Mouse (Mus musculus) midbrain, embryonic 13.5 days (tissue): ENCODE measurements around the gene Mycbpap. TPM values are rescaled to one million over a fixed set of nuclear protein-coding genes. Genes with fewer than 3 reads are reported as not detected.

Source experiments
- ATAC-seq: fragments of 200-750 bp; cut with Nextera tagmentation; 2 replicates; pipeline ENCODE4 v1.8.0; 2017; ENCODE audit warnings: mild to moderate bottlenecking, moderate TSS enrichment, moderate library complexity
- H3K27ac ChIP-seq: fragments of 300-500 bp; sonication (generic); 2 replicates; pipeline ENCODE4 v1.5.1; 2015; ENCODE audit warnings: inconsistent platforms, mild to moderate bottlenecking, moderate library complexity
- H3K27me3 ChIP-seq: fragments of 300-500 bp; sonication (generic); 2 replicates; pipeline ENCODE4 v1.6.1; 2015; ENCODE audit warnings: mild to moderate bottlenecking, inconsistent platforms
- H3K36me3 ChIP-seq: fragments of 300-500 bp; sonication (generic); 2 replicates; pipeline ENCODE4 v1.6.1; 2015; ENCODE audit warnings: mild to moderate bottlenecking, inconsistent platforms
- H3K4me1 ChIP-seq: fragments of 300-500 bp; sonication (generic); replicated peaks from 2 replicates; pipeline ENCODE4 v1.6.1; 2015; ENCODE audit warnings: inconsistent platforms
- H3K4me2 ChIP-seq: fragments of 300-500 bp; sonication (generic); replicated peaks from 2 replicates; pipeline ENCODE4 v1.6.1; 2015; ENCODE audit warnings: moderate library complexity, mild to moderate bottlenecking, inconsistent platforms
- H3K4me3 ChIP-seq: fragments of 300-500 bp; sonication (generic); replicated peaks from 2 replicates; pipeline ENCODE4 v1.5.1; 2015; ENCODE audit warnings: mild to moderate bottlenecking, inconsistent platforms
- H3K9ac ChIP-seq: fragments of 300-500 bp; sonication (generic); replicated peaks from 2 replicates; pipeline ENCODE4 v1.6.1; 2015; ENCODE audit warnings: mild to moderate bottlenecking, inconsistent platforms
- H3K9me3 ChIP-seq: fragments of 300-500 bp; sonication (generic); 2 replicates; pipeline ENCODE4 v1.6.1; 2016; ENCODE audit warnings: mild to moderate bottlenecking, inconsistent platforms
- WGBS: fragments of 180-500 bp; shearing (Covaris S2); methylation state at CpG from one replicate; pipeline ENCODE4 v1.1.7; 2015; 5-methylcytosine and 5-hydroxymethylcytosine counted together
- polyA plus RNA-seq: library from polyadenylated mRNA; unstranded; fragments of >200 nt; fragmentation: Nextera tagmentation; extraction: Ambion mirVana; gene quantifications from 2 replicates; pipeline ENCODE4 v1.2.1, GENCODE M21; 2015

The Mycbpap gene
- polyA plus RNA-seq, 1 experiment from 2014 or later = 3.6 TPM

GRCm38 (mm10) chr11:94491035-94491748 lies 30.4 kb downstream of the Mycbpap start:
- H3K36me3 ChIP-seq = no peaks in the 10 kb centered on the region
- H3K9me3 ChIP-seq = no peaks in the 10 kb centered on the region
- H3K27ac ChIP-seq = no peak overlapping the region
- H3K4me2 ChIP-seq = peak overlapping the region; percentile 74
- H3K27me3 ChIP-seq = peaks cover 46% of the 10 kb centered on the region
- ATAC-seq = peak; percentile 84
- 6% methylated on average over 55 of the region's 55 CpGs for WGBS
- H3K9ac ChIP-seq = peak overlapping the region; percentile 80
- H3K4me3 ChIP-seq = peak overlapping the region; percentile 49
- peaks cover 18% of the 10 kb centered on the region for H3K4me1 ChIP-seq

GRCm38 (mm10) chr11:94489745-94490144 lies 31.8 kb downstream of the Mycbpap start:
- H3K36me3 ChIP-seq = no peaks in the 10 kb centered on the region
- no peak for ATAC-seq
- no peak overlapping the region for H3K27ac ChIP-seq
- no peaks in the 10 kb centered on the region for H3K9me3 ChIP-seq
- no peak overlapping the region for H3K9ac ChIP-seq
- H3K4me1 ChIP-seq = peaks cover 18% of the 10 kb centered on the region
- no peak overlapping the region for H3K4me2 ChIP-seq
- 35% methylated on average over 4 of the region's 4 CpGs for WGBS
- no peak overlapping the region for H3K4me3 ChIP-seq
- peaks cover 56% of the 10 kb centered on the region for H3K27me3 ChIP-seq

- Histone ChIP-seq H3K36me3 (no peaks in the 10 kb centered on the region), H3K9me3 (no peaks in the 10 kb centered on the region), H3K27me3 (peaks cover 61% of the 10 kb centered on the region), H3K27ac (no peak overlapping the region), H3K4me3 (no peak overlapping the region), H3K4me2 (no peak overlapping the region), H3K9ac (no peak overlapping the region), H3K4me1 (peaks cover 18% of the 10 kb centered on the region)
- no peak for ATAC-seq
- 86% methylated on average over 11 of the region's 11 CpGs for WGBS
These were observed 32.6 kb downstream of the Mycbpap start for GRCm38 (mm10) chr11:94488767-94489533.

GRCm38 (mm10) chr11:94486001-94486400 lies 35.5 kb downstream of the Mycbpap start, which contains the start of gene Spata20:
Spata20 (minus strand) TSS chr11:94486179.
- H3K4me2 ChIP-seq = peak within 1 kb of the TSS; percentile 43
- H3K4me1 ChIP-seq = peaks cover 10% of the 10 kb centered on the region
- WGBS = 4% methylated on average over 24 of the region's 24 CpGs
- peak; percentile 87 for ATAC-seq
- H3K27ac ChIP-seq = no peak within 1 kb of the TSS
- 0 out of 2 replicates have a peak within 1 kb of the TSS, but pooled peaks have one; percentile 14 for H3K4me3 ChIP-seq
- H3K27me3 ChIP-seq = peaks cover 49% of the 10 kb centered on the region
- peak within 1 kb of the TSS; percentile 39; the same call in 1 of the 2 replicates for H3K9ac ChIP-seq
- H3K9me3 ChIP-seq = no peaks in the 10 kb centered on the region
- H3K36me3 ChIP-seq = no peaks in the 10 kb centered on the region

GRCm38 (mm10) chr11:94485223-94485622 lies 36.3 kb downstream of the Mycbpap start:
- no peak overlapping the region for H3K4me3 ChIP-seq
- H3K36me3 ChIP-seq = no peaks in the 10 kb centered on the region
- H3K9me3 ChIP-seq = no peaks in the 10 kb centered on the region
- WGBS = 88% methylated on average over 5 of the region's 5 CpGs
- H3K27me3 ChIP-seq = peaks cover 49% of the 10 kb centered on the region
- peaks cover 8% of the 10 kb centered on the region for H3K4me1 ChIP-seq
- no peak overlapping the region for H3K4me2 ChIP-seq
- no peak overlapping the region for H3K9ac ChIP-seq
- ATAC-seq = no peak
- no peak overlapping the region for H3K27ac ChIP-seq

GRCm38 (mm10) chr11:94484636-94485035 lies 36.9 kb downstream of the Mycbpap start:
- H3K27me3 ChIP-seq = peaks cover 44% of the 10 kb centered on the region
- H3K9me3 ChIP-seq = no peaks in the 10 kb centered on the region
- H3K4me3 ChIP-seq = no peak overlapping the region
- 90% methylated on average over 9 of the region's 9 CpGs for WGBS
- H3K4me2 ChIP-seq = no peak overlapping the region
- H3K9ac ChIP-seq = no peak overlapping the region
- H3K36me3 ChIP-seq = no peaks in the 10 kb centered on the region
- peaks cover 9% of the 10 kb centered on the region for H3K4me1 ChIP-seq
- no peak overlapping the region for H3K27ac ChIP-seq
- ATAC-seq = no peak

GRCm38 (mm10) chr11:94483921-94484320 lies 37.6 kb downstream of the Mycbpap start:
- Histone ChIP-seq H3K9ac (no peak overlapping the region), H3K27ac (no peak overlapping the region), H3K27me3 (peaks cover 37% of the 10 kb centered on the region), H3K36me3 (no peaks in the 10 kb centered on the region), H3K4me2 (no peak overlapping the region), H3K9me3 (no peaks in the 10 kb centered on the region), H3K4me1 (peaks cover 7% of the 10 kb centered on the region), H3K4me3 (no peak overlapping the region)
- WGBS = 89% methylated on average over 14 of the region's 14 CpGs
- no peak for ATAC-seq

GRCm38 (mm10) chr11:94483436-94483835 lies 38.1 kb downstream of the Mycbpap start:
- no peak for ATAC-seq
- WGBS = 83% methylated on average over 11 of the region's 11 CpGs
- Histone ChIP-seq H3K9me3 (no peaks in the 10 kb centered on the region), H3K4me3 (no peak overlapping the region), H3K27ac (no peak overlapping the region), H3K36me3 (no peaks in the 10 kb centered on the region), H3K9ac (no peak overlapping the region), H3K4me1 (peaks cover 7% of the 10 kb centered on the region), H3K27me3 (peaks cover 39% of the 10 kb centered on the region), H3K4me2 (no peak overlapping the region)

GRCm38 (mm10) chr11:94482738-94483137 lies 38.8 kb downstream of the Mycbpap start:
- no peaks in the 10 kb centered on the region for H3K9me3 ChIP-seq
- no peak overlapping the region for H3K4me3 ChIP-seq
- no peak overlapping the region for H3K4me2 ChIP-seq
- H3K36me3 ChIP-seq = no peaks in the 10 kb centered on the region
- H3K27ac ChIP-seq = no peak overlapping the region
- WGBS = 92% methylated on average over 11 of the region's 11 CpGs
- no peak overlapping the region for H3K9ac ChIP-seq
- H3K27me3 ChIP-seq = peaks cover 45% of the 10 kb centered on the region
- ATAC-seq = no peak
- peaks cover 7% of the 10 kb centered on the region for H3K4me1 ChIP-seq

GRCm38 (mm10) chr11:94481963-94482362 lies 39.6 kb downstream of the Mycbpap start:
- Histone ChIP-seq H3K4me2 (no peak overlapping the region), H3K4me3 (no peak overlapping the region), H3K9me3 (no peaks in the 10 kb centered on the region), H3K36me3 (no peaks in the 10 kb centered on the region), H3K27ac (no peak overlapping the region), H3K9ac (no peak overlapping the region), H3K4me1 (peaks cover 7% of the 10 kb centered on the region), H3K27me3 (peaks cover 46% of the 10 kb centered on the region)
- 93% methylated on average over 7 of the region's 7 CpGs for WGBS
- no peak for ATAC-seq

- Histone ChIP-seq H3K4me2 (no peak overlapping the region), H3K4me3 (no peak overlapping the region), H3K36me3 (no peaks in the 10 kb centered on the region), H3K9me3 (no peaks in the 10 kb centered on the region), H3K27me3 (peaks cover 52% of the 10 kb centered on the region), H3K27ac (no peak overlapping the region), H3K9ac (no peak overlapping the region), H3K4me1 (peaks cover 17% of the 10 kb centered on the region)
- no peak for ATAC-seq
- 77% methylated on average over 9 of the region's 9 CpGs for WGBS
These were observed 41.2 kb downstream of the Mycbpap start for GRCm38 (mm10) chr11:94480382-94480781.

- ATAC-seq = no peak
- Histone ChIP-seq H3K4me1 (peaks cover 37% of the 10 kb centered on the region), H3K9me3 (no peaks in the 10 kb centered on the region), H3K9ac (no peak overlapping the region), H3K4me2 (no peak overlapping the region), H3K36me3 (no peaks in the 10 kb centered on the region), H3K4me3 (no peak overlapping the region), H3K27ac (no peak overlapping the region), H3K27me3 (peaks cover 51% of the 10 kb centered on the region)
- 67% methylated on average over 6 of the region's 6 CpGs for WGBS
These were observed 43.9 kb downstream of the Mycbpap start for GRCm38 (mm10) chr11:94477651-94478050.
